Mouse (Mus musculus) liver, embryonic 11.5 days (tissue): ENCODE data around the gene Tbx10. TPM values are rescaled to one million over a fixed set of nuclear protein-coding genes. Genes with fewer than 3 reads are reported as not detected.

Source experiments
- ATAC-seq: fragments of 200-750 bp; cut with Nextera tagmentation; replicated peaks from 2 replicates; pipeline ENCODE4 v1.8.0; 2017; ENCODE audit warnings: moderate number of reproducible peaks, mild to moderate bottlenecking, moderate TSS enrichment, moderate library complexity; ENCODE audit not compliant: low FRiP score
- DNase-seq: peaks from one replicate; pipeline ENCODE4 v3.0.0-alpha.2; 2017; ENCODE audit warnings: low spot score
- H3K27ac ChIP-seq: fragments of 300-500 bp; sonication (generic); 2 replicates; pipeline ENCODE4 v1.5.1; 2014; ENCODE audit warnings: mild to moderate bottlenecking, low read depth, low read length, control low read depth
- H3K27me3 ChIP-seq: fragments of 300-500 bp; sonication (generic); replicated peaks from 2 replicates; pipeline ENCODE4 v1.6.1; 2014; ENCODE audit warnings: low read length, mixed read lengths; ENCODE audit not compliant: control insufficient read depth, insufficient read depth
- H3K36me3 ChIP-seq: fragments of 300-500 bp; sonication (generic); 2 replicates; pipeline ENCODE4 v1.6.1; 2014; ENCODE audit warnings: mild to moderate bottlenecking, low read length, moderate library complexity, mixed read lengths; ENCODE audit not compliant: control insufficient read depth, insufficient read depth
- H3K4me1 ChIP-seq: fragments of 300-500 bp; sonication (generic); replicated peaks from 2 replicates; pipeline ENCODE4 v1.6.1; 2014; ENCODE audit warnings: low read length, mixed read lengths; ENCODE audit not compliant: control insufficient read depth, insufficient read depth
- H3K4me2 ChIP-seq: fragments of 300-500 bp; sonication (generic); 2 replicates; pipeline ENCODE4 v1.6.1; 2014; ENCODE audit warnings: mild to moderate bottlenecking, control low read depth, moderate library complexity
- H3K4me3 ChIP-seq: fragments of 300-500 bp; sonication (generic); 2 replicates; pipeline ENCODE4 v1.5.1; 2014; ENCODE audit warnings: low read depth, low read length, control low read depth
- H3K9ac ChIP-seq: fragments of 300-500 bp; sonication (generic); 2 replicates; pipeline ENCODE4 v1.6.1; 2014; ENCODE audit warnings: low read depth, low read length, control low read depth
- H3K9me3 ChIP-seq: fragments of 300-500 bp; sonication (generic); 2 replicates; pipeline ENCODE4 v1.6.1; 2016; ENCODE audit warnings: low read length, inconsistent platforms, mixed read lengths; ENCODE audit not compliant: control insufficient read depth
- WGBS: fragments of 180-500 bp; shearing (Covaris S2); extraction: QIAGEN DNeasy Blood & Tissue Kit; methylation state at CpG from one replicate; pipeline ENCODE4 v1.1.7; 2014; 5-methylcytosine and 5-hydroxymethylcytosine counted together
- polyA plus RNA-seq: library from polyadenylated mRNA; unstranded; fragments of >200 nt; fragmentation: Nextera tagmentation; extraction: Ambion mirVana; gene quantifications from 2 replicates; pipeline ENCODE4 v1.2.1, GENCODE M21; 2014

Gene Tbx10
- polyA plus RNA-seq, result 1.8 TPM in 2 replicates

- DNase-seq (no peak), ATAC-seq (no peak)
- H3K4me2 ChIP-seq, result no peak within 1 kb of the TSS
- no peaks in the 10 kb centered on the region for H3K27me3 ChIP-seq
- no peaks in the 10 kb centered on the region for H3K9me3 ChIP-seq
- H3K9ac ChIP-seq, result no peak within 1 kb of the TSS
- no peaks in the 10 kb centered on the region for H3K36me3 ChIP-seq
- no peak within 1 kb of the TSS for H3K27ac ChIP-seq
- WGBS, result 57% methylated on average over 5 of the region's 5 CpGs
- H3K4me1 ChIP-seq, result 0 out of 2 replicates have a peak, but pooled peaks cover 4% of the 10 kb centered on the region
- no peak within 1 kb of the TSS for H3K4me3 ChIP-seq
Measured at GRCm38 (mm10) chr19:3992416-3992815, at the start of gene Tbx10. Tbx10 (plus strand) TSS chr19:3992752.

GRCm38 (mm10) chr19:3942986-3943735, 49.4 kb upstream of the Tbx10 start:
- peak; percentile 61 for DNase-seq
- peak overlapping the region; percentile 29 for H3K4me3 ChIP-seq
- no peak overlapping the region for H3K27ac ChIP-seq
- WGBS, result 16% methylated on average over 27 of the region's 27 CpGs
- no peak overlapping the region for H3K9ac ChIP-seq
- peak overlapping the region; percentile 59 for H3K4me2 ChIP-seq
- peaks cover 4% of the 10 kb centered on the region; the same call in 1 of the 2 replicates for H3K27me3 ChIP-seq
- no peaks in the 10 kb centered on the region for H3K9me3 ChIP-seq
- no peaks in the 10 kb centered on the region for H3K36me3 ChIP-seq
- peaks cover 12% of the 10 kb centered on the region for H3K4me1 ChIP-seq
- peak; percentile 90 for ATAC-seq

- no peak overlapping the region for H3K9ac ChIP-seq
- ATAC-seq, result no peak
- WGBS, result 28% methylated on average over 10 of the region's 10 CpGs
- H3K36me3 ChIP-seq, result no peaks in the 10 kb centered on the region
- H3K4me1 ChIP-seq, result peaks cover 12% of the 10 kb centered on the region
- DNase-seq, result no peak
- H3K27me3 ChIP-seq, result peaks cover 4% of the 10 kb centered on the region; the same call in 1 of the 2 replicates
- no peaks in the 10 kb centered on the region for H3K9me3 ChIP-seq
- H3K4me2 ChIP-seq, result no peak overlapping the region
- no peak overlapping the region for H3K27ac ChIP-seq
- H3K4me3 ChIP-seq, result no peak overlapping the region
Measured at GRCm38 (mm10) chr19:3945872-3946564, 46.5 kb upstream of the Tbx10 start.

GRCm38 (mm10) chr19:3946715-3947114, 45.8 kb upstream of the Tbx10 start:
- Histone ChIP-seq H3K36me3 (no peaks in the 10 kb centered on the region), H3K27me3 (peaks cover 4% of the 10 kb centered on the region; the same call in 1 of the 2 replicates), H3K4me1 (peaks cover 12% of the 10 kb centered on the region), H3K4me2 (no peak overlapping the region), H3K9ac (no peak overlapping the region), H3K4me3 (no peak overlapping the region), H3K27ac (no peak overlapping the region), H3K9me3 (no peaks in the 10 kb centered on the region)
- ATAC-seq (peak; percentile 44; the same call in 1 of the 2 replicates), DNase-seq (no peak)
- WGBS, result 27% methylated on average over 2 of the region's 2 CpGs

GRCm38 (mm10) chr19:3947813-3948212, 44.7 kb upstream of the Tbx10 start:
- no peaks in the 10 kb centered on the region for H3K27me3 ChIP-seq
- DNase-seq, result no peak
- no peak for ATAC-seq
- no peaks in the 10 kb centered on the region for H3K9me3 ChIP-seq
- no peak overlapping the region for H3K4me2 ChIP-seq
- no peak overlapping the region for H3K27ac ChIP-seq
- no peak overlapping the region for H3K4me3 ChIP-seq
- peaks cover 12% of the 10 kb centered on the region for H3K4me1 ChIP-seq
- no peak overlapping the region for H3K9ac ChIP-seq
- WGBS, result 75% methylated on average over 3 of the region's 3 CpGs
- H3K36me3 ChIP-seq, result no peaks in the 10 kb centered on the region

GRCm38 (mm10) chr19:3948546-3948945, 44.0 kb upstream of the Tbx10 start:
- Histone ChIP-seq H3K36me3 (no peaks in the 10 kb centered on the region), H3K4me1 (peaks cover 5% of the 10 kb centered on the region), H3K9ac (no peak overlapping the region), H3K27ac (no peak overlapping the region), H3K4me3 (no peak overlapping the region), H3K9me3 (no peaks in the 10 kb centered on the region), H3K4me2 (no peak overlapping the region), H3K27me3 (no peaks in the 10 kb centered on the region)
- WGBS, result 65% methylated on average over 14 of the region's 14 CpGs
- DNase-seq, result no peak
- ATAC-seq, result no peak

GRCm38 (mm10) chr19:3950331-3950730, 42.2 kb upstream of the Tbx10 start:
- no peak overlapping the region for H3K4me2 ChIP-seq
- DNase-seq (no peak), ATAC-seq (no peak)
- H3K36me3 ChIP-seq, result no peaks in the 10 kb centered on the region
- no peak overlapping the region for H3K4me3 ChIP-seq
- H3K9ac ChIP-seq, result no peak overlapping the region
- H3K4me1 ChIP-seq, result 0 out of 2 replicates have a peak, but pooled peaks cover 5% of the 10 kb centered on the region
- WGBS, result 76% methylated on average over 3 of the region's 3 CpGs
- H3K27ac ChIP-seq, result no peak overlapping the region
- no peaks in the 10 kb centered on the region for H3K27me3 ChIP-seq
- no peaks in the 10 kb centered on the region for H3K9me3 ChIP-seq

- no peak for DNase-seq
- Histone ChIP-seq H3K4me2 (no peak overlapping the region), H3K27ac (no peak overlapping the region), H3K9ac (no peak overlapping the region), H3K36me3 (no peaks in the 10 kb centered on the region), H3K4me3 (no peak overlapping the region), H3K9me3 (no peaks in the 10 kb centered on the region), H3K4me1 (no peaks in the 10 kb centered on the region), H3K27me3 (no peaks in the 10 kb centered on the region)
- ATAC-seq, result no peak
Measured at GRCm38 (mm10) chr19:3951461-3951860, 41.1 kb upstream of the Tbx10 start.
